Mouse (Mus musculus) embryonic facial prominence, embryonic 15.5 days (tissue): Measurements from ENCODE around the gene Fam205a1. TPM values are rescaled to one million over a fixed set of nuclear protein-coding genes. Genes with fewer than 3 reads are reported as not detected.
"Not testable (repeated sequence)": the region's sequence is repeated elsewhere in the genome, so short reads cannot be mapped to it uniquely, and the experiment has no call there.

Experiments
- ATAC-seq: fragments of 200-750 bp; cut with Nextera tagmentation; 2 replicates; pipeline ENCODE4 v1.8.0; 2017; ENCODE audit warnings: low read depth, moderate TSS enrichment; ENCODE audit not compliant: insufficient number of reproducible peaks, low FRiP score, low TSS enrichment
- H3K27ac ChIP-seq: fragments of 300-500 bp; sonication (generic); replicated peaks from 2 replicates; pipeline ENCODE4 v1.5.1; 2015; ENCODE audit warnings: mild to moderate bottlenecking, inconsistent platforms
- H3K27me3 ChIP-seq: fragments of 300-500 bp; sonication (generic); 2 replicates; pipeline ENCODE4 v1.6.1; 2015; ENCODE audit warnings: inconsistent platforms
- H3K36me3 ChIP-seq: fragments of 300-500 bp; sonication (generic); 2 replicates; pipeline ENCODE4 v1.6.1; 2015; ENCODE audit warnings: mild to moderate bottlenecking, inconsistent platforms
- H3K4me1 ChIP-seq: fragments of 300-500 bp; sonication (generic); 2 replicates; pipeline ENCODE4 v1.6.1; 2015; ENCODE audit warnings: inconsistent platforms
- H3K4me2 ChIP-seq: fragments of 300-500 bp; sonication (generic); replicated peaks from 2 replicates; pipeline ENCODE4 v1.6.1; 2015; ENCODE audit warnings: mild to moderate bottlenecking, inconsistent platforms
- H3K4me3 ChIP-seq: fragments of 300-500 bp; sonication (generic); replicated peaks from 2 replicates; pipeline ENCODE4 v1.5.1; 2015; ENCODE audit warnings: mild to moderate bottlenecking, inconsistent platforms
- H3K9ac ChIP-seq: fragments of 300-500 bp; sonication (generic); 2 replicates; pipeline ENCODE4 v1.6.1; 2015; ENCODE audit warnings: inconsistent platforms
- H3K9me3 ChIP-seq: fragments of 300-500 bp; sonication (generic); replicated peaks from 2 replicates; pipeline ENCODE4 v1.6.1; 2016; ENCODE audit warnings: inconsistent platforms
- WGBS: fragments of 180-500 bp; shearing (Covaris S2); methylation state at CpG from one replicate; pipeline ENCODE4 v1.1.7; 2015; 5-methylcytosine and 5-hydroxymethylcytosine counted together
- polyA plus RNA-seq: library from polyadenylated mRNA; unstranded; fragments of >200 nt; fragmentation: Nextera tagmentation; extraction: Ambion mirVana; gene quantifications from 2 replicates; pipeline ENCODE4 v1.2.1, GENCODE M21; 2015

The Fam205a1 gene
- not detected in 2 replicates for polyA plus RNA-seq

- not testable (repeated sequence) for H3K4me2 ChIP-seq, H3K9me3 ChIP-seq, H3K9ac ChIP-seq, H3K4me1 ChIP-seq, H3K4me3 ChIP-seq, H3K36me3 ChIP-seq, ATAC-seq, H3K27me3 ChIP-seq, H3K27ac ChIP-seq
- 73% methylated on average over 1 of the region's 1 CpGs for WGBS
Observed at GRCm38 (mm10) chr4:42853788-42854187, at the start of gene Fam205a1. Fam205a1 (minus strand) TSS chr4:42853888.

DNA sequence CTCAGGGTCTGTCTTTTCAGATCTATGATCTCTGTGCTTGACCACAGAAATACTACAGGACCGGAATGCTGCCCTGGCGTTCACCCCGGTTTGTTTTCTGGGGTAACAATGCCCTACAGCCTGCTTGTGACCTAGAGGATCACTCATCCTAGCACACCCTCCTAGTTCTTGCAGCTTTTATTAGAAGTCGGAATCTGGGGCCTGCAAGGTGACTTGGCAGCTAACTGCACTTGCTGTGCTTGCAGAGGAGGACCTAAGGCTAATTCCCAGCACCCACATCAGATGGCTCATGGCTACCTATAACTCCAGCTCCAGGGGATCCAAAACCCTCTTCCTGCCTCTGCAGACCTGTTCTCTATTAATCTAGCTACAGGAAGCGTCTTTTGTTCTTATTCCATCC lies 49.0 kb upstream of the Fam205a1 start:
- no peak overlapping the region for H3K9ac ChIP-seq

DNA sequence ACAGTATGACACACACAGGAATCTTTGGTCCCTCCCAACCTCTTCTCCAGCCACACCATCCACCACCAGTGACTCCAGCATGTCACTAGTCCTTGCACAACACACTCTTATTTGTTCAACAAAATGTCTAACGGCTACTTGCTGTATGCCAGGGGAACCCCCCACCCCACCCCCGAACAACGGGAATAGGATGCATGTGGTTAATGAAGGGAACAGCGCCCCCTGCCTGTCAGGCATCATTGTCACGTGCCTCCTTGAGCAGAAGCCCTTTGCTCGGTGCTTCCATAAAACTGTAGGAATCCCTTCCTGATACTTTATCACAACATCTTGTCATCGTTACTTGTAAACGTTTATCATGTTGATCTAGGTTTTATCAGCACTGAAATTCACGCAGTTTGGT lies 48.5 kb upstream of the Fam205a1 start:
- 52% methylated on average over 9 of the region's 9 CpGs for WGBS
- no peaks in the 10 kb centered on the region for H3K36me3 ChIP-seq
- ATAC-seq: no peak
- H3K4me3 ChIP-seq: no peak overlapping the region
- H3K4me2 ChIP-seq: no peak overlapping the region
- no peaks in the 10 kb centered on the region for H3K27me3 ChIP-seq
- no peaks in the 10 kb centered on the region for H3K9me3 ChIP-seq
- no peak overlapping the region for H3K27ac ChIP-seq
- H3K4me1 ChIP-seq: no peaks in the 10 kb centered on the region
- H3K9ac ChIP-seq: no peak overlapping the region

More for the DNA sequence above, 49.0 kb upstream of the Fam205a1 start:
- no peak overlapping the region for H3K27ac ChIP-seq
- no peaks in the 10 kb centered on the region for H3K36me3 ChIP-seq
- 85% methylated on average over 5 of the region's 5 CpGs for WGBS
- no peaks in the 10 kb centered on the region for H3K4me1 ChIP-seq
- no peaks in the 10 kb centered on the region for H3K27me3 ChIP-seq
- H3K4me2 ChIP-seq: no peak overlapping the region
- no peak overlapping the region for H3K4me3 ChIP-seq
- no peak for ATAC-seq
- H3K9me3 ChIP-seq: no peaks in the 10 kb centered on the region

- Histone ChIP-seq H3K27ac (no peak overlapping the region), H3K27me3 (no peaks in the 10 kb centered on the region), H3K9me3 (no peaks in the 10 kb centered on the region), H3K4me1 (no peaks in the 10 kb centered on the region), H3K4me3 (no peak overlapping the region), H3K36me3 (no peaks in the 10 kb centered on the region), H3K4me2 (no peak overlapping the region), H3K9ac (no peak overlapping the region)
- 54% methylated on average over 5 of the region's 5 CpGs for WGBS
- no peak for ATAC-seq
Observed at GRCm38 (mm10) chr4:42900878-42901277, 47.2 kb upstream of the Fam205a1 start.

DNA sequence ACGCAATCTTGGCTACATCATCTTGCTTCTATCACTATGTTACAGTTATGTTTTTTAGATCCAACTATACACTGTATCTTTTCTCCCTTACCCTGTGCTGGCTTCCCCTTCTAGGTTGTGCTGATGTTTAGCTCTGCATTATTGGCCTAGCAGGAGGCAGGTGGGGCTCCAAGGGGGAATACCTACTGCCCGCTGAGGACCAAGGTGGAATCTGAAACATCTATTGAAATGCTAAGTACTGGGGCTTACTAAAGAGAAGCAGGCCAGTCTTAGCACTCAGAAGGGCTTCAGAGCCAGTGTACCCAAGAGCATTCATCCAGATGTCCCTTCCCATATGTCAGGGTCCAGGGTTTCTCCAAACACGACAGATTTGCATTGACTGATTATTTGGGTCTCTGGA lies 45.2 kb upstream of the Fam205a1 start:
- Histone ChIP-seq H3K9ac (no peak overlapping the region), H3K4me2 (no peak overlapping the region), H3K4me1 (no peaks in the 10 kb centered on the region), H3K27ac (no peak overlapping the region), H3K9me3 (no peaks in the 10 kb centered on the region), H3K36me3 (no peaks in the 10 kb centered on the region), H3K27me3 (no peaks in the 10 kb centered on the region), H3K4me3 (no peak overlapping the region)
- 36% methylated on average over 3 of the region's 3 CpGs for WGBS
- ATAC-seq: no peak

GRCm38 (mm10) chr4:42895118-42895517 lies 41.4 kb upstream of the Fam205a1 start:
- Histone ChIP-seq H3K9me3 (no peaks in the 10 kb centered on the region), H3K9ac (no peak overlapping the region), H3K27me3 (no peaks in the 10 kb centered on the region), H3K36me3 (no peaks in the 10 kb centered on the region), H3K4me1 (no peaks in the 10 kb centered on the region), H3K27ac (no peak overlapping the region), H3K4me3 (no peak overlapping the region), H3K4me2 (no peak overlapping the region)
- WGBS: 64% methylated on average over 7 of the region's 7 CpGs
- no peak for ATAC-seq

- Histone ChIP-seq H3K9me3 (no peaks in the 10 kb centered on the region), H3K4me2 (no peak overlapping the region), H3K4me1 (no peaks in the 10 kb centered on the region), H3K27me3 (no peaks in the 10 kb centered on the region), H3K9ac (no peak overlapping the region), H3K4me3 (no peak overlapping the region), H3K36me3 (no peaks in the 10 kb centered on the region), H3K27ac (no peak overlapping the region)
- ATAC-seq: no peak
- 52% methylated on average over 7 of the region's 7 CpGs for WGBS
Observed at GRCm38 (mm10) chr4:42891176-42891575, 37.5 kb upstream of the Fam205a1 start.

GRCm38 (mm10) chr4:42888806-42889205 lies 35.1 kb upstream of the Fam205a1 start:
- H3K9ac ChIP-seq: no peak overlapping the region
- no peak for ATAC-seq
- WGBS: 91% methylated on average over 6 of the region's 6 CpGs
- no peaks in the 10 kb centered on the region for H3K36me3 ChIP-seq
- H3K9me3 ChIP-seq: no peaks in the 10 kb centered on the region
- H3K4me3 ChIP-seq: no peak overlapping the region
- H3K4me2 ChIP-seq: no peak overlapping the region
- no peaks in the 10 kb centered on the region for H3K27me3 ChIP-seq
- H3K27ac ChIP-seq: no peak overlapping the region
- H3K4me1 ChIP-seq: no peaks in the 10 kb centered on the region

DNA sequence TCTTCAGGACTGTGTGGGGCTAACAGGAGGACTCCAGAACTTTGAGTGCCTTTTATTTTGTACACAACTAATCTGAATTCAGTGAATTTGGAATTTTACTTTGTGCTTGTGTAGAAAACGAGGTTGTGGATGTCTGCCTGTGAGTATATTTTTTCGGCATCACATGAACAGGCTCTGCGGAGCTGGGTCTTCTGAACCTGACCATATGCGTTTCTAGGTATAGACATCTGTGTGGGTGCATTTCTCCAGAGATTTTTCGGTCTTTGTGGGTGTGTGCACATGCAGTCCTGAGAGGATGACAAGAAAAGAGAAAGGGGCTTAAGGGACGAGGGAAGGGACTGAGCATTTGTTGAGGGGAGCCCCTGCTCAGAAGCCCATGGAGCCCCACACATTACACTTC lies 33.2 kb upstream of the Fam205a1 start:
- Histone ChIP-seq H3K4me1 (no peaks in the 10 kb centered on the region), H3K4me2 (no peak overlapping the region), H3K27ac (no peak overlapping the region), H3K9me3 (no peaks in the 10 kb centered on the region), H3K4me3 (no peak overlapping the region), H3K27me3 (no peaks in the 10 kb centered on the region), H3K36me3 (no peaks in the 10 kb centered on the region), H3K9ac (no peak overlapping the region)
- no peak for ATAC-seq
- WGBS: 89% methylated on average over 6 of the region's 6 CpGs

DNA sequence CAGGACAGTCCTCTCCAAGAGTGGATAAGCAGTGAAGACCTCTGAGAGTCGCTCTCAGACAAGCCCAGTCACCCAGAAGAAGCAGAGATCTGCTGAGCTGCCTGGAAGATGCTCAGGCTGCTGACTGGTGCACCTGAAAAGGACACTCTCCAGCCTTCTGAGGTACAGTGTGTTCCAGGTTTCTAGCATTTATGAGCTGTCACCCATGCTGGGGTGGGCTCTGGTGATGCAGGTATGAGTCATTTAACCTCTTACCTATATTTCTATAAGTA lies 26.9 kb upstream of the Fam205a1 start:
- no peaks in the 10 kb centered on the region for H3K9me3 ChIP-seq
- H3K36me3 ChIP-seq: no peaks in the 10 kb centered on the region
- no peak overlapping the region for H3K27ac ChIP-seq
- H3K4me3 ChIP-seq: no peak overlapping the region
- ATAC-seq: no peak
- H3K4me1 ChIP-seq: no peaks in the 10 kb centered on the region
- H3K4me2 ChIP-seq: no peak overlapping the region
- H3K9ac ChIP-seq: no peak overlapping the region
- WGBS: 38% methylated on average over 1 of the region's 1 CpGs
- no peaks in the 10 kb centered on the region for H3K27me3 ChIP-seq

DNA sequence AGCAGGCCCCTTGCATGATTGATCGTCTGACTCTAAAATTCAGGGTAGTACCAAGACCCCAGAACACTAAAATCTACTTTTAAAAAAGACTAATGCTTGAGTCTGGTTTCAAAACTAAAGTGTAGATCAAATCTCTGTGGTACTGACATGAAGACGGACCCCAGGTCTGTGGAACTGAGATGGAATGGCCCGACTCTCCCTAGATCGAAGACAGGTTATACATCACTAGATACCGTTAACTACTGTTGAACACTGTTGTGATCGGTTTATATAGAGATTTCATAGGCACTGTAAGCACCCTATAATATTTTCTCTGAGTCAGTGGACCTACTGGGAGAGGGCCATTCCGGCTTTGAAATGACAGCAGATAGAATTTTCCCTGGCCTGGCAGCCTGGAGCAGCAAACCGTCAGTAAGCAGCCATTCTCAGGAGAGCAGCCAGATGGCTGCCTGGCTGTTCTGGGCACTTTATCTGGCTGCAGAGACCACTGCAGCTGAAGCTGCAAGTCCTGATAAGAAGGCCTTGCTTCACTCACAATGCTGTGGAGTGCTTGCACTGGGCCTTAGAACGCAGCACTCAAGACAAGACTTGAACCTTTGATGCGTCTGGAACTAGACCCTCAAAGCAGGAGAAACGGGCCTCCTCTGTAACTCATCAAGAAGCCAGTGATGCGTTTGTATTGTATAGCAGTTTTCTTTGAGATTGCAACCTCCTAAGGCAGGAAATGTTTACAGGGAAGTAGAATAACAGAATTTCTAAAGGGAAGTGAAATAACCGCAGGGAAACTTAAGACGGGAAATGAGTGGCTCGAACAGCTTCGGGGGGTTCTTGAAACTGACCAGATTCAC lies 26.4 kb upstream of the Fam205a1 start:
- Histone ChIP-seq H3K36me3 (no peaks in the 10 kb centered on the region), H3K4me3 (no peak overlapping the region), H3K4me1 (no peaks in the 10 kb centered on the region), H3K27ac (no peak overlapping the region), H3K9ac (no peak overlapping the region), H3K4me2 (no peak overlapping the region), H3K27me3 (no peaks in the 10 kb centered on the region), H3K9me3 (no peaks in the 10 kb centered on the region)
- ATAC-seq: no peak
- 79% methylated on average over 16 of the region's 16 CpGs for WGBS

DNA sequence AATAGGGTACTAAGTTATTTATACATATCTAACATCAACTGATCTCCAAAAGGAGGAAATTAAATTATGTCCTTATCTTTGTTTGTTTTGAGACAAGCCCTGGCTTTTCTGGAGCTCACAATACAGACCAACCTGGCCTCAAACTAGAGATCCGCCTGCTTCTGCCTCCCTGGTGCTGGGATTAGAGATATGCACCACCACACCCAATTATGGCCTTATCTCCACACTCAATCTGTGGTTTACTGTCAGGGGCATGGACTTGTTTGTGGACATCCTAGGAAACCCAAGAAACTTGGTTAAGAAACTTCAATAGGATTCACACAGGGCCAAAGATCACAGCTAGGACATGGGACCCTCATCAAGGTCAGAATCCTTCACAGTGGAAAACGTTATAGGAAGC lies 24.0 kb upstream of the Fam205a1 start:
- WGBS: 66% methylated on average over 2 of the region's 2 CpGs
- Histone ChIP-seq H3K4me3 (no peak overlapping the region), H3K4me1 (no peaks in the 10 kb centered on the region), H3K9me3 (no peaks in the 10 kb centered on the region), H3K9ac (no peak overlapping the region), H3K36me3 (no peaks in the 10 kb centered on the region), H3K27me3 (no peaks in the 10 kb centered on the region), H3K4me2 (no peak overlapping the region), H3K27ac (no peak overlapping the region)
- no peak for ATAC-seq
